Mouse (Mus musculus) heart, postnatal 0 days (tissue): Measurements from ENCODE around the gene Ccl22. TPM values are rescaled to one million over a fixed set of nuclear protein-coding genes. Genes with fewer than 3 reads are reported as not detected.

ENCODE experiments used
- ATAC-seq: fragments of 200-750 bp; cut with Nextera tagmentation; 2 replicates; pipeline ENCODE4 v1.8.0; 2017; ENCODE audit warnings: low read depth, moderate number of reproducible peaks, moderate library complexity; ENCODE audit not compliant: insufficient read depth
- DNase-seq: peaks from one replicate; pipeline ENCODE4 v3.0.0-alpha.2; 2016; ENCODE audit warnings: low spot score
- H3K27ac ChIP-seq: fragments of 300-500 bp; sonication (generic); 2 replicates; pipeline ENCODE4 v1.5.1; 2014; ENCODE audit warnings: low read depth, mild to moderate bottlenecking
- H3K27me3 ChIP-seq: fragments of 300-500 bp; sonication (generic); 2 replicates; pipeline ENCODE4 v1.6.1; 2014; ENCODE audit warnings: low read length, mixed read lengths; ENCODE audit not compliant: control insufficient read depth, insufficient read depth
- H3K36me3 ChIP-seq: fragments of 300-500 bp; sonication (generic); replicated peaks from 2 replicates; pipeline ENCODE4 v1.6.1; 2014; ENCODE audit warnings: low read length, mixed read lengths; ENCODE audit not compliant: control insufficient read depth, insufficient read depth
- H3K4me1 ChIP-seq: fragments of 300-500 bp; sonication (generic); 2 replicates; pipeline ENCODE4 v1.6.1; 2014; ENCODE audit warnings: antibody characterized with exemption; ENCODE audit not compliant: control insufficient read depth, insufficient read depth
- H3K4me2 ChIP-seq: fragments of 300-500 bp; sonication (generic); 2 replicates; pipeline ENCODE4 v1.6.1; 2014; ENCODE audit warnings: low read depth, mild to moderate bottlenecking, low read length, moderate library complexity
- H3K4me3 ChIP-seq: fragments of 300-500 bp; sonication (generic); 2 replicates; pipeline ENCODE4 v1.5.1; 2014; ENCODE audit warnings: low read depth, low read length
- H3K9ac ChIP-seq: fragments of 300-500 bp; sonication (generic); replicated peaks from 2 replicates; pipeline ENCODE4 v1.6.1; 2014; ENCODE audit warnings: low read depth, low read length, mixed read lengths
- H3K9me3 ChIP-seq: fragments of 300-500 bp; sonication (generic); replicated peaks from 2 replicates; pipeline ENCODE4 v1.6.1; 2016; ENCODE audit warnings: low read length; ENCODE audit not compliant: control insufficient read depth
- CTCF ChIP-seq: IDR thresholded peaks from 2 replicates; pipeline ENCODE4 v1.5.1; 2016; ENCODE audit warnings: antibody characterized with exemption, control low read depth, low read depth
- EP300 ChIP-seq: IDR thresholded peaks from 2 replicates; pipeline ENCODE4 v1.6.1; 2016; ENCODE audit warnings: antibody characterized with exemption, low read depth
- WGBS: fragments of 180-500 bp; shearing (Covaris S2); extraction: QIAGEN DNeasy Blood & Tissue Kit; methylation state at CpG from one replicate; pipeline ENCODE4 v1.1.7; 2014; 5-methylcytosine and 5-hydroxymethylcytosine counted together
- polyA plus RNA-seq: library from polyadenylated mRNA; unstranded; fragments of >200 nt; fragmentation: Nextera tagmentation; extraction: Ambion mirVana; gene quantifications from 2 replicates; pipeline ENCODE4 v1.2.1, GENCODE M21; 2015
- total RNA-seq: library from RNA; depleted of rRNA; stranded (reverse); fragments of >200 nt; gene quantifications from 2 replicates; pipeline ENCODE4 v1.2.3, GENCODE M21; 2014; ENCODE audit warnings: low replicate concordance

Ccl22 gene
- total and polyA plus RNA-seq, 2 experiments from 2014 or later, result not detected

- no peaks in the 10 kb centered on the region for H3K27me3 ChIP-seq
- DNase-seq (no peak), ATAC-seq (no peak)
- no peak overlapping the region for H3K4me2 ChIP-seq
- H3K9me3 ChIP-seq, result no peaks in the 10 kb centered on the region
- no peak overlapping the region for H3K9ac ChIP-seq
- WGBS, result 62% methylated on average over 3 of the region's 3 CpGs
- no peaks in the 10 kb centered on the region for H3K36me3 ChIP-seq
- no peaks in the 10 kb centered on the region for H3K4me1 ChIP-seq
- no peak overlapping the region for H3K4me3 ChIP-seq
- no peak for TF ChIP-seq CTCF
- no peak for TF ChIP-seq EP300
- no peak overlapping the region for H3K27ac ChIP-seq
These were observed 29.5 kb upstream of the Ccl22 start for GRCm38 (mm10) chr8:94715871-94716270.

GRCm38 (mm10) chr8:94716841-94717240, 28.5 kb upstream of the Ccl22 start:
- Histone ChIP-seq H3K4me3 (no peak overlapping the region), H3K4me2 (no peak overlapping the region), H3K9me3 (no peaks in the 10 kb centered on the region), H3K4me1 (no peaks in the 10 kb centered on the region), H3K36me3 (no peaks in the 10 kb centered on the region), H3K27me3 (no peaks in the 10 kb centered on the region), H3K9ac (no peak overlapping the region), H3K27ac (no peak overlapping the region)
- no peak for TF ChIP-seq CTCF
- no peak for TF ChIP-seq EP300
- no peak for ATAC-seq
- 77% methylated on average over 1 of the region's 1 CpGs for WGBS
- no peak for DNase-seq

GRCm38 (mm10) chr8:94725998-94726397, 19.4 kb upstream of the Ccl22 start:
- Histone ChIP-seq H3K4me2 (no peak overlapping the region), H3K9ac (no peak overlapping the region), H3K27me3 (no peaks in the 10 kb centered on the region), H3K36me3 (no peaks in the 10 kb centered on the region), H3K9me3 (0 out of 2 replicates have a peak, but pooled peaks cover 4% of the 10 kb centered on the region), H3K4me3 (no peak overlapping the region), H3K4me1 (no peaks in the 10 kb centered on the region), H3K27ac (no peak overlapping the region)
- no peak for DNase-seq
- 72% methylated on average over 5 of the region's 5 CpGs for WGBS
- no peak for ATAC-seq
- TF ChIP-seq EP300 (no peak), CTCF (no peak)

GRCm38 (mm10) chr8:94729301-94729700, 16.1 kb upstream of the Ccl22 start:
- no peak for ATAC-seq
- Histone ChIP-seq H3K4me3 (no peak overlapping the region), H3K4me1 (no peaks in the 10 kb centered on the region; the same call in 1 of the 2 replicates), H3K4me2 (no peak overlapping the region), H3K27ac (no peak overlapping the region), H3K36me3 (no peaks in the 10 kb centered on the region), H3K27me3 (no peaks in the 10 kb centered on the region), H3K9me3 (0 out of 2 replicates have a peak, but pooled peaks cover 4% of the 10 kb centered on the region), H3K9ac (no peak overlapping the region)
- DNase-seq, result no peak
- TF ChIP-seq CTCF (no peak), EP300 (no peak)
- WGBS, result 56% methylated on average over 4 of the region's 4 CpGs

- no peaks in the 10 kb centered on the region for H3K9me3 ChIP-seq
- H3K4me3 ChIP-seq, result no peak overlapping the region
- DNase-seq, result no peak
- H3K9ac ChIP-seq, result no peak overlapping the region
- no peak overlapping the region for H3K27ac ChIP-seq
- TF ChIP-seq EP300 (no peak), CTCF (no peak)
- H3K4me2 ChIP-seq, result no peak overlapping the region
- H3K36me3 ChIP-seq, result no peaks in the 10 kb centered on the region
- H3K27me3 ChIP-seq, result no peaks in the 10 kb centered on the region
- no peak for ATAC-seq
- WGBS, result 55% methylated on average over 5 of the region's 5 CpGs
- no peaks in the 10 kb centered on the region; the same call in 1 of the 2 replicates for H3K4me1 ChIP-seq
These were observed 11.4 kb upstream of the Ccl22 start for GRCm38 (mm10) chr8:94733821-94734465.
